10 mouse cellular contexts compared by ENCODE assay signal in the genomic region with DNA sequence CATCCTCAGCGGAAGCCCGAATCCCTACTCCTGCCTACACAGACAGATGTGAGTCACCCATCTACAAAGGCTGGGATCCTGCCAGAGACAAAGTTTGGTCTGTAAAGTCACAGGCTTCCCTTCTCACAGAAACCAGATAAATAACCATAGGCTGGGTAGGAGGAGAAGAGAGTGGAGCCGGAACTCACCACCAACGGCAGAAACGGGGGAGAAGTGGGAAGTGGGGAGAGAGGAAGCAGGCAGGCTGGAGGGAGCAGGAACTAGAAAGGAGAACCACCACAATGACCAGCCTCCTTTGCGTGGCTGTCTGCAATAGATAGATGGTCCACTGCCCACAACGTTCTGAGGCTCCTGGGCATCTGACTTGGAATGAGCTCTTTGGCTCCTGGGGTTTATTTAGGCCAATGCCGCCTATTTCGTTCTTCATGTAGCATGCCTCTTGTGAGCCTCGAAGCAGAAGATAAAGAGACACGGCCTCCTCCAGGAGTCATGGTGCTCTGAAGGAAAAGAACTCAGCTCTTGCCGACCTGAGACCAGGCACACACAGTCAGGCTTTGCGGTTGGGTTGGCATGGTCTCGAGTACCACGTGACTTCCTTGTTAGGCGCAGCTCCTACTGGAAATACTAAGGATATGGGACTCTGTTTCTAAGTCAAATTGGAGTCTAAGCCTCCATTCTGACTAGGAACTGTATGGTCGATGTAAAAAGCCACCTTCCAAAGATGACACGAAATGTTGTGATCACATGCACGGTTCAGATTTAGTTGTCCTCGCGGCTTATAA. TPM values are rescaled to one million over a fixed set of nuclear protein-coding genes. Genes with fewer than 3 reads are reported as not detected.
DNase-seq lines count a peak whose midpoint lies in the region; ATAC-seq and TF ChIP-seq lines count a peak whose summit lies in the region.
"Had no signal": no experiment of that assay in that cellular context is flagged by ENCODE, and none has a peak within 500 bp of the region (broad histone marks: within the 10 kb centered on the region; RNA-seq: fewer than 3 reads in every experiment).

No protein-coding gene starts in this region.

- H3K4me3 ChIP-seq in kidney, adult 2 months (ENCODE audit: insufficient read depth, low read depth, low read length), result no peak overlapping the region
- H3K4me3 ChIP-seq in MEL (ENCODE audit: control insufficient read depth in 1 of 2, insufficient read depth in 1 of 2, low read depth in 2 of 2, low read length in 2 of 2), result peak overlapping the region; percentile 12 to 41; a peak in 3 of 4 replicates
- peak overlapping the region; percentile 73 for H3K4me3 ChIP-seq in megakaryocyte, embryonic 14.5 days (replicated peaks)
- no peak overlapping the region for H3K4me3 ChIP-seq in cerebellum, adult 2 months (replicated peaks; ENCODE audit: insufficient read depth, low read depth, low read length)

- TF ChIP-seq EP300 in MEL (IDR thresholded peaks at IDR 0.05; ENCODE audit: low read depth in 1 of 2, low read length in 2 of 2), result peak; percentile 41 to 72; a peak in 3 of 4 replicates

- H3K9me3 ChIP-seq in MEL (replicated peaks; ENCODE audit: insufficient read depth, low read length), result no peaks in the 10 kb centered on the region
- H3K9me3 ChIP-seq in megakaryocyte, embryonic 14.5 days, result no peaks in the 10 kb centered on the region

- H3K79me2 ChIP-seq in MEL (ENCODE audit: control insufficient read depth, insufficient read depth, low read length, poor library complexity), result no peaks in the 10 kb centered on the region

- TF ChIP-seq RAD21 in MEL (IDR thresholded peaks at IDR 0.05; ENCODE audit: low read depth, low read length), result no peak

- TF ChIP-seq CTCF in kidney, adult 2 months (conservative IDR thresholded peaks at IDR 0.05; ENCODE audit: insufficient read depth, insufficient read length, low read depth, low read length), result no peak
- no peak for TF ChIP-seq CTCF in MEL (IDR thresholded peaks at IDR 0.05 in 2 of 3, conservative IDR thresholded peaks at IDR 0.05 in 1 of 3; ENCODE audit: control insufficient read depth in 1 of 3, insufficient read depth in 1 of 3, low read depth in 2 of 3, low read length in 3 of 3, poor library complexity in 1 of 3, severe bottlenecking in 1 of 3)
- no peak for TF ChIP-seq CTCF in cerebellum, adult 2 months (IDR thresholded peaks at IDR 0.05; ENCODE audit: borderline replicate concordance, insufficient read depth, low read depth, low read length)

- no peak for ATAC-seq in inflammation-experienced regulatory T-cells, adult 6 months

- peaks cover 6% of the 10 kb centered on the region for H3K4me1 ChIP-seq in kidney, adult 2 months (ENCODE audit: control insufficient read depth, insufficient read depth, low read length)
- peaks cover 0 to 30% of the 10 kb centered on the region in 2 experiments; a peak in 2 of 4 replicates for H3K4me1 ChIP-seq in MEL (ENCODE audit: control insufficient read depth in 1 of 2, insufficient read depth in 2 of 2, low read length in 2 of 2)
- H3K4me1 ChIP-seq in megakaryocyte, embryonic 14.5 days, result peaks cover 31% of the 10 kb centered on the region
- H3K4me1 ChIP-seq in cerebellum, adult 2 months (ENCODE audit: control insufficient read depth, insufficient read depth, low read length), result peaks cover 11% of the 10 kb centered on the region; the same call in 1 of the 2 replicates

- H3K27ac ChIP-seq in kidney, adult 2 months (ENCODE audit: insufficient read depth, low read depth, low read length), result no peak overlapping the region; the same call in 1 of the 2 replicates
- peak overlapping the region; percentile 68 for H3K27ac ChIP-seq in MEL (ENCODE audit: control insufficient read depth, low read depth, low read length)
- H3K27ac ChIP-seq in cerebellum, adult 2 months (ENCODE audit: insufficient read depth, low read length), result no peak overlapping the region

- DNase-seq in kidney, adult 2 months, result peak; percentile 44
- no peak for DNase-seq in kidney, postnatal 14 days
- DNase-seq in MEL (ENCODE audit: low read depth, low spot score), result peak; percentile 85
- DNase-seq in brain, adult 2 months (ENCODE audit: low read depth, low spot score), result peak; percentile 92
- DNase-seq in cerebellum, postnatal 14 days, result no peak
- no peak for DNase-seq in cerebellum, adult 2 months
- DNase-seq: cerebellum, adult 9-11 months; gastrocnemius, postnatal 36 days had no signal

- no peak for TF ChIP-seq POLR2A in kidney, adult 2 months (IDR thresholded peaks at IDR 0.05; ENCODE audit: low read depth, low read length)
- TF ChIP-seq POLR2A in MEL (IDR thresholded peaks at IDR 0.05; ENCODE audit: control insufficient read depth in 1 of 2, insufficient read depth in 1 of 2, low read depth in 1 of 2, low read length in 2 of 2, poor library complexity in 1 of 2), result peak in 1 of 2 experiments; percentile 44; a peak in 1 of 4 replicates
- no peak for TF ChIP-seq POLR2A in cerebellum, adult 2 months (IDR thresholded peaks at IDR 0.05; ENCODE audit: borderline replicate concordance, insufficient read depth, low read length)

- 79% methylated on average over 21 of the region's 21 CpGs for WGBS in kidney, adult 2 months
- WGBS in cerebellum, adult 2 months, result 86% methylated on average over 21 of the region's 21 CpGs

- peak overlapping the region; percentile 51 for H3K9ac ChIP-seq in MEL (ENCODE audit: control insufficient read depth, low read depth, low read length, poor library complexity, severe bottlenecking)

- no peaks in the 10 kb centered on the region for H3K36me3 ChIP-seq in kidney, adult 2 months (ENCODE audit: control insufficient read depth, insufficient read depth, low read length)
- H3K36me3 ChIP-seq in MEL (ENCODE audit: control insufficient read depth in 1 of 2, insufficient read depth in 2 of 2, low read length in 2 of 2), result peaks cover 0 to 7% of the 10 kb centered on the region in 2 experiments; a peak in 2 of 4 replicates
- no peaks in the 10 kb centered on the region for H3K36me3 ChIP-seq in megakaryocyte, embryonic 14.5 days (replicated peaks; ENCODE audit: low read length)

- H3K27me3 ChIP-seq in kidney, adult 2 months (replicated peaks; ENCODE audit: control insufficient read depth, insufficient read depth, low read length), result no peaks in the 10 kb centered on the region
- no peaks in the 10 kb centered on the region for H3K27me3 ChIP-seq in MEL (ENCODE audit: control insufficient read depth in 1 of 2, insufficient read depth in 2 of 2, low read length in 2 of 2)
- no peaks in the 10 kb centered on the region for H3K27me3 ChIP-seq in megakaryocyte, embryonic 14.5 days (replicated peaks)
- no peaks in the 10 kb centered on the region for H3K27me3 ChIP-seq in cerebellum, adult 2 months (ENCODE audit: control insufficient read depth, insufficient read depth, low read length)

TF ChIP-seq in MEL, 35 proteins besides CTCF, POLR2A, EP300 and RAD21:
- TF ChIP-seq MXI1 (IDR thresholded peaks at IDR 0.05; ENCODE audit: low read depth, low read length) (peak; percentile 24; the same call in 1 of the 2 replicates), MAZ (IDR thresholded peaks at IDR 0.05; ENCODE audit: low read depth, low read length) (0 out of 2 replicates have a peak, but pooled peaks have one; percentile 29), GATA1 (IDR thresholded peaks at IDR 0.05; ENCODE audit: low read depth, low read length) (peak; percentile 17; the same call in 1 of the 2 replicates), TBP (IDR thresholded peaks at IDR 0.05; ENCODE audit: low read depth, low read length) (0 out of 2 replicates have a peak, but pooled peaks have one; percentile 44), ZC3H11A (IDR thresholded peaks at IDR 0.05; ENCODE audit: low read depth, low read length) (no peak), TAL1 (IDR thresholded peaks at IDR 0.05; ENCODE audit: low read length) (peak; percentile 74), RCOR1 (IDR thresholded peaks at IDR 0.05; ENCODE audit: low read depth, low read length) (0 out of 2 replicates have a peak, but pooled peaks have one; percentile 33), MAX (IDR thresholded peaks at IDR 0.05; ENCODE audit: low read length) (peak; percentile 68; the same call in 1 of the 2 replicates), CHD1 (IDR thresholded peaks at IDR 0.05; ENCODE audit: low read depth, low read length) (no peak), HCFC1 (IDR thresholded peaks at IDR 0.05; ENCODE audit: low read depth, low read length) (0 out of 2 replicates have a peak, but pooled peaks have one; percentile 14), MYC (IDR thresholded peaks at IDR 0.05; ENCODE audit: low read depth, low read length) (0 out of 2 replicates have a peak, but pooled peaks have one; percentile 20), USF1 (IDR thresholded peaks at IDR 0.05; ENCODE audit: low read depth, low read length) (peak; percentile 79), BHLHE40 (IDR thresholded peaks at IDR 0.05; ENCODE audit: borderline replicate concordance, low read depth, low read length) (no peak), MYB (IDR thresholded peaks at IDR 0.05; ENCODE audit: low read depth, low read length) (peak; percentile 61), NELFE (IDR thresholded peaks at IDR 0.05; ENCODE audit: low read depth, low read length) (no peak)

RNA-seq across cellular contexts. Expression of a gene that starts 23.0 kb away (rescaled TPM):
- polyA plus RNA-seq in kidney, adult 2 months (2012; rRNA removed), result 25.1 and 30.3 TPM in 2 replicates
- 2.5 and 2.8 TPM in 2 replicates for total RNA-seq in MEL (2012; rRNA removed)
- polyA plus RNA-seq in MEL (2012; ENCODE audit: insufficient read depth in 1 of 2, insufficient read length in 2 of 2, low read depth in 1 of 2, low replicate concordance in 2 of 2, missing spikeins in 1 of 2), result 1 to 10 TPM in 1 of 2 experiments, not detected in 1; 6.7 TPM
- 0.62 and 3.1 TPM in 2 replicates for polyA plus RNA-seq in megakaryocyte, embryonic 14.5 days (2012; ENCODE audit: insufficient read depth, low replicate concordance)
- polyA plus RNA-seq in cerebellum, adult 2 months (2012; rRNA removed), result 363 and 385 TPM in 2 replicates
- polyA plus RNA-seq in inflammation-experienced regulatory T-cells, adult 6 months (2017; shearing (Covaris generic)), result 1 to 10 TPM; 1.7 to 4.1 (median 2.2) TPM

RNA-seq across cellular contexts. Expression of a gene that starts 27.3 kb away (rescaled TPM):
- polyA plus RNA-seq in kidney, adult 2 months (2012; rRNA removed), result 62.0 and 65.9 TPM in 2 replicates
- 0.65 and 0.89 TPM in 2 replicates for total RNA-seq in MEL (2012; rRNA removed)
- 1 to 10 TPM in 1 of 2 experiments, not detected in 1; 3.9 TPM for polyA plus RNA-seq in MEL (2012; ENCODE audit: insufficient read depth in 1 of 2, insufficient read length in 2 of 2, low read depth in 1 of 2, low replicate concordance in 2 of 2, missing spikeins in 1 of 2)
- polyA plus RNA-seq in megakaryocyte, embryonic 14.5 days (2012; ENCODE audit: insufficient read depth, low replicate concordance), result 0.54 TPM in 1 of 2 replicates, not detected in the other
- 13.9 and 14.4 TPM in 2 replicates for polyA plus RNA-seq in cerebellum, adult 2 months (2012; rRNA removed)
- 1 to 10 TPM in 2 of 3 experiments, under 1 TPM in 1; 0.48 to 1.3 (median 1.1) TPM for polyA plus RNA-seq in inflammation-experienced regulatory T-cells, adult 6 months (2017; shearing (Covaris generic))

Comparison
In these comparisons a context has a peak if more than half of its experiments do, and no peak if none do; other contexts are left out.
1. DNase-seq: peak in kidney, adult 2 months (single experiment), MEL (single experiment) and brain, adult 2 months (single experiment); none in kidney, postnatal 14 days (single experiment), cerebellum, postnatal 14 days (0 of 2) and cerebellum, adult 2 months (0 of 2).
2. H3K4me3 ChIP-seq: peak in MEL (2 of 2) and megakaryocyte, embryonic 14.5 days (single experiment); none in kidney, adult 2 months (single experiment) and cerebellum, adult 2 months (single experiment).
3. RNA of a gene that starts 23.0 kb away (polyA plus RNA-seq): 363 to 385 TPM in cerebellum, adult 2 months; 25.1 to 30.3 TPM in kidney, adult 2 months, 6.7 TPM in MEL, 0.62 to 3.1 TPM in megakaryocyte, embryonic 14.5 days and 1.7 to 4.1 TPM in inflammation-experienced regulatory T-cells, adult 6 months; every median in the first group is over 10 times any median in the second.